Mouse (Mus musculus) right cerebral cortex, adult 18-20 months (tissue): ENCODE data around the gene Atp5l.
"Not testable (repeated sequence)": the region's sequence is repeated elsewhere in the genome, so short reads cannot be mapped to it uniquely, and the experiment has no call there.

Experiments
- DNase-seq: peaks from one replicate; pipeline ENCODE4 v3.0.0; 2022; ENCODE audit warnings: mixed read lengths

The Atp5l gene

DNA sequence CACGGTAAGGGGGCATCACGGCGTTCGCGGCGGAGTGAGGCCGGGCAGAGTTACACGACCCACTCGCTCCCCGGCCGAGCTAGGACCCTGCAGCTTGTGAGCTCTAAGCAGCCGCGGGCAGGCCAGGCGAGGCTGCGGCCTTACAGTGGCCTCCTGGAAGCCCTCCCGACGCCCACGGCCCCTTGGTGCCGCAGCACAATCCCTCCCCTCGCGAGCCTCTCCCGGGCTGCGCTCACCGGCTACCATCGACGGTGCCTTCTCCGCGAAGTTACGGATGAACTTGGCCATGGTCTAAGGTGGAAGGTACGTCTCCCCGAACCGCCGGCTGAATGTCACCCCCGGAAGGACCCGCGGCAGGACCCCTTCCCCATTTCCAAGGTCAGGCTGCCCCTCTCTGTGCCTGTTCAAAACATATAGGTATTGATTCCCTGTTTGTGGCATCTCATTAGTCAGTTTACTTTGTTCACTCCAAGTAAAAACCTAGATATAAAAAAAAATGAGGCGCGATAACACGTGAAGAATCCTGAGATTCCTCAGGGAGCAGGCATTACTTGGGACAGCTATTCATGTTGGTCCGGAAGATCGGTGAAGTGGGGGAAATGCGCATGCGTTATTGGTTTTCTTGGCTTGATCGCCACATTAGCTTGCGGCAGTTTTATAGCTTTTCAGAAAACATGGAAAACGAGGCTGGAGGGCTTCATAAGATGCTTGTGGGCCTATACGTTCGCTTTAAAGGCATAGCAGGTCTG lies at the start of gene Atp5l:
Gene Atp5l, minus strand, starts transcription at position 369 of the 749 bp plus-strand sequence.
- peak; percentile 86 for DNase-seq

DNA sequence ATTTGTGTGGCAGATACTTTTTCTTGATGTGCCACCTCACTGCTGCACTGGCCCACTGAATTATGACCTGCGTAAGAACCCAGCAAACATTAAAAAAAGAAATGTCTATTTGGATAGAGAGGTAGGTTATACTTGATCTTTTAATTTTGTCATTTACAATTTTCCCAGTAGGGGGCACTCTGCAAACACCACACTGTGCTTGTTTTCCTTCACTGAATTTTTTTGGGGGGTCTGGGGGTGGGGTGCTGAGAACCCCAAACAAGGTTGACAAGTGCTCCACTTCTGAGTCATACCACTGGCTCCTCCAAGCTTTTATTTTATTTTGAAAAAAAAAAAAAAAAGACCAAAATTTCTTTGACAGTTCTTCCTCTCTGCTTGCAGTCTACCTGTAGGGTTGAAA lies 48.9 kb upstream of the Atp5l start:
- no peak for DNase-seq

DNA sequence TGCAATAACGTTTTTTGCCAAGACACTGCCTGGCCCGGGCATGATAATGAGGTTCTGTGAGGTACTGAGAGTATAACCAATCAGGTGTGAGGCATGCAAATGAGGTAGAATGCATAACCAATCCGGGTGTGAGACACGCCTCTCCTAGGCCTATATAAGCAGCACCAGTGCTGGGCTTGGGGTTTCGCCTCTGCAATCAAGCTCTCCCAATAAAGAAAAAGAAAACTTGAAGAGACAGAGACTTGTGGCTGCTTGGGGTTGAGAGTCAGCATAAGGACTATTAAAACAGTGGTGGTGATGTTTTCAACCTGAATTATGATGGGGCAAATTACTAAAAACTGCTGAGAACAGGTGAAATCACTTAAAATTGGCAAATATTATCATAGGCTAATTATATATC lies 47.2 kb upstream of the Atp5l start:
- DNase-seq = not testable (repeated sequence)

DNA sequence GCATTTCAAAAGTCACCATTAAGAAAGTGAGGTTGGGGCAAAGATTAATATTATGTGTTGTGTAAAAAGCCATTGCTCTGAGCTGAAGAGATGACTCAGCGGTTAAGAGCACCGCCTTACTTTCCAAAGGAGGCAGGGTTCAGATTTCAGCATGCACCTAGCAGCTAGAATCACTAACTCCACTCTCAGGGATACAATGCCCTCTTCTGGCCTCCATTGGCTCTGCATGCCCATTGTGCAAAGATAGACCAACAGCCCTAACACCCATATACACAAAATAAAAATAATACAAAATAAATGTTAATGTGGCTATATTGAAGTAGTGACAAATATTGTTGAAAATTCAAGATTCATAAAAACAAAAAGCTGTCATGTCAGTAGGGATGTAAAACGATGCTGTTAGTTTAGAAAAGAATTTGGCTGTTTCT lies 46.3 kb upstream of the Atp5l start:
- DNase-seq = peak; percentile 70

DNA sequence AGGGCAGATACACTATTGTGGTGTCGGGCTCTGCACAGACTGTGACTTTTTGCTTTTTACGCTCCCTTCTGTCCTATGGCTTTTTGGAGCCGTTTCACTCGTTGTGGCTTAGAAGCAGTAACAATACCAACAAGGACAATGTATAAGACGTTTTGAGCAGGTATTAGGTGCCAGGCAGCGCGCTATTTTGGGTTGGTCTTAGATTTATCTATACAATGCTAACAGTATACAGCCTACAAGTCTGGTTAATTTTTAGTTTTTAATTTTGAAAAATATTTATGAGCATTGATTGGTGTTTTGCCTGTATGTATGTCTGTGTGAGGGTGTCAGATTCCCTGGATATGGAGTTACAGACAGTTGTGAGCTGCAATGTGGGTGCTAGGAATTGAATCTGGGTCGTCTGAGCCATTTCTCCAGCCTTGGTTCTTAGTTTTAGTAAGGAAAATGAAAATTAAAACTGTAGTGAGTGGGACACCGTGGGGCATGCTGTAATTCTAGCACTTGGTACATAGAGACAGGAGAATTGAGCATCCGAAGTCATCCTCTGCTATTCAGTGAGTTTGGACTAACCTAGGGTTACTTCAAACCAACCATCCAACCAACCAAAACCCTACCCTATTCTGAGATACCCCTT lies 45.4 kb upstream of the Atp5l start:
- DNase-seq = no peak

DNA sequence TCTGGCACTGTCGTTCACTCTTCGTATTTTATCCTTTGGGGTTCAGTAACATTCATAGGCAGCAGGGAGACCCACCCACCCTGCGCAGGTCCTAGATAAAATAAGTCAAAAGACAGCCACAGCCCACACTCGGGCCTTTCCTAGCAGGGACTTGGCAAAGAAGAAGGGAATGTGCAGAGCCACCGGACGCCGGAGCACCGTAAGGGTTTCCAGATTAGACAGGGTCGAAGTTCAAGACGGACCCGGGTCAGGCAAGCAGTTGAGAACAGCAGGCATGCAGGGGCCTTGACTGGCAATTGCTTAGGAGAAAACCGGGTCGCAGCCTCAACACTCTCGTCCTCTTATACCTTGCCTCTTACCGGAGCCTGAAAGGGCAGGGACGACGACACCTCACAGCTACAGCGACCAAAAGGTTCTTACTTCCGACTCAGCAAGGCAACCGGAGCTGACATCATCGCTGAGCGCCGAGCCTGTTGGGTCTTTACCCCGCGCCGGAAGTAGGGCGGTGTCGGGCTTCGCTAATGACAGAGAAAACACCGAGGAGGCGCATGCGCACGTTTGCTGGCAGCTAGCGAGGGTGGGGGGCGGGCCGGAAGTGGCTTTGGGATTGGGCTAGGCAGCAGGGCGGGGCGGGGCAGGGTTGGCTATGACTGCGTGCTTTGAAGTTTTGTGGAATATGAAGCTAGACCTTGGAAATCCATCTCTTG lies 44.7 kb upstream of the Atp5l start, which contains the start of gene Ube4a:
Gene Ube4a, minus strand, starts transcription at position 475 of the 707 bp plus-strand sequence.
- DNase-seq = peak; percentile 99

DNA sequence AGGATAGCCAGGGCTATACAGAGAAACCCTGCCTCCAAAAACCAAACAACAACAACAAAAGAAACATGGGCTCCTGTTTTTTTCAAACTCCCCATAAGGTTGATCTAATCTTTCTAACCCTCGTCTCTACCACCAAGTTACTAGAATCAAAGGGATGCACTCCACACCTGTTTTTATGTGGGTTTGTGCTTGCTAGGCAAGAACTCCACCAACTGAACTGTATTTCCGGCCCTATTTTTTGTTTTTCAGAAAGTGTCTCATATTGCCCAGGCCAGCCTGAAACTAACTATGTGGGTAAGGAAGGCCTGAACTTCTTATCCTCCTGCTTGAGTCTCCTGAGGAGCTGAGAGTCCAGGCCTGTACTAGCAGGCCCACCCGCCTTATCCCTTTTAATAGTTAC lies 33.9 kb upstream of the Atp5l start:
- DNase-seq = no peak

DNA sequence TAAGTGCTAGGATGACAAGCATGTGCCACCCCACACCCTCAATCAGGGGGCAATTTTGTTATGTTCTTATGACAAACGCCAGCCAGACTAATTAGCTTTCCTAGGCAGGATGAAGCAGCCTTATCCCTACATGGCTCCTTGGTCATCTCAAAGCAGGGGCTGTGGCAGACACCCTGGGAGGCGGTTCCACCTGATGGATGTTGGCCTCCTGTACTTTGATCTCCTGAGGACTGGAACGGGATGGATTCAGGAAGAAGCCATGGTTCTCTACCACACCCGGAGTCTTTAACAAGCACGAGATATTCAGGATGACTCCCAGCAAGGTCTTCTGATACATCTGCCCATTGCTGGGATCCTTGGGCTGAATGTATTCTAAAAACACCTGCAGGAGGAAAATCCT lies 27.3 kb upstream of the Atp5l start:
- no peak for DNase-seq

DNA sequence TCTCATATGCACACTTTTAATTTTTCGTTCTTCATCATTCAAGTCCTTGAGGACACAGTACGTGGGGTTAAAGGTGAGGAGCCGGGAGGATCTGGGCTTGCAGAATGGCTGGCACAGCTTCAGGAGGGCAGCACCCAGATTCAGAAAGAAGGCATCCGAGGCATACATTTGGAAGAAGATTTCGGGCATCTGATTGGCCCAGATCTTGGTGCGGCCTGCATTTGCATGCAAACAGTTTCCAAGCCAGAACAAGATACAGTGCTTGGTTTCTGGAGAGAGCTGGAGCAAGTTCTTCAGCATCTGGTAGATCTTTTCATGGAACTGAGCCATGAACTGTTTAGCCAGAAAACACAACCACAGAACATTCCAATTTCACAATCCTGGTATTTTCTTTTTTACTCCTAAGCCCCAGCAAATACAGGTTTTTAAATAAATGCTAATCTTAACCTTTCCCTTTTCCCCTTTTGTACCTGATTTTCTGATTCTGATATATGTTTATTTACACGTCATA lies 25.7 kb upstream of the Atp5l start:
- no peak for DNase-seq

DNA sequence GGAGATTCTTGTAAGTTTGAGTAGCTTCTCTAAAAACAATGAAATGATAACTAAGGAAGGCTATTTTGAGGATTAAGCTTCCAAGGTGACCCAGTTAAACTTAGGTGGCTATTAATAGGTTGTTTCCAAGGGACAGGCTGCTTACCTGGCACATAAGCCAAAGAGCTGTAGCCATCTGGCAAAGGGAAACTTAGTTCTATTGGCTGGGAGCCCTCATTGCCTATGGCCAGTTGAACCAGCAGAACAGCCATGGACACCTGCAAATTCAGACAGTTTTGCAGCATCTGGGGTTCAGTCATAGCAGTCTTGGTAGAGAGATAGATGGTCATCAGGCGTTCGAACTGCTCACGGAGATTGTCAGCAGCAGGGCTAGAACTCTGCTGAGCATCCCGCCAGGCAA lies 21.9 kb upstream of the Atp5l start:
- no peak for DNase-seq

DNA sequence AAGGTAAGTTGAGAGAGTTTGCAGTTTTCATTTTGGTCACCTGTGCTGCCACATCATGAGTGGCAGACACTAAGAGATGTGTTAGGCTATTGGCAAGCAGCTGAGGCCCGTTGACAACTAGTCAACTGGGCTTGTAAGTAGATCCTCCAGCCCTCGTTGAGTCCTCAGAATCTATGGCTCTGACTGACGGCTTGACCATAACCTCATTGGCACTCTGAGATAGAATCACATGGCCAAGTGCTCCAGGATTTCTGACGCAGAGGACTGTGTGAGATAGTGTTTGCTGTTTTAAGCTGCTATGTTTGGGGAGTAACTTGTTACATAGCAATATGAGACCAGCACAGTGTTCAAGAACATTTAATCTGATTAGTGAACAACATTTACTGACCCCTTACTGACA lies 21.2 kb upstream of the Atp5l start:
- DNase-seq = no peak

DNA sequence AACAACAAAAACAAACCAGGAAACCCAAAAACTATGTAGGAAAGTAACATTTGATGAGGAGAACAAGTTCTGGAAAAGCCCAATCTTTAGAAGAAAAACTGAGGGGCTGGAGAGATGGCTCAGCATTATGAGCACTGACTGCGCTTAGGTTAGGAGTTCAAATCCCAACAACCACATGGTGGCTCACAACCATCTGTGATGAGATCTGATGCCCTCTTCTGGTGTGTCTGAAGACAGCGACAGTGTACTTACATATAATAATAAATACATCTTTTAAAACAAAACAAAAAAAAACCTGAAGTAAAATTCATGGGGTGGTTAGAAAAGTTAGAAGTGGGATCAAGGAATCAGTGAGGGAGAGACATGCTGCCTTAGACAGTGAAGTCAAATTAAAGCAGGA lies 1.0 kb upstream of the Atp5l start:
- no peak for DNase-seq

DNA sequence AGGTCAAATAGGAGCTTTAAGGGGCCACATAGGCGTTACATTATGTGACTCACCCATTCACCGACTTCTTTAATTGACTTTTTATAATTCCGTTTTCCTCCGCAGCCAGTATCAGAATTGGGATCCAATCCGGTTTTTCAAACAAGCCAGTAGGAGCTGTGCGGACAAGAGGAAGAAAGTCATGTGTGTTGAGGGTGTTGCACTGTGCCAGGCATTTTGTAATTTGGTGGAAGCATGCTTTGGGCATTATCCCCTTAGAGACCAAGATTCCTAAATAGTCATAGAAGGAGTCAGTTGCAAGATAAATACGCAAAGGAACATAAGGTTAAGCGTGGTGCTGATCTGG lies 554 bp upstream of the Atp5l start:
- DNase-seq = peak; percentile 74

DNA sequence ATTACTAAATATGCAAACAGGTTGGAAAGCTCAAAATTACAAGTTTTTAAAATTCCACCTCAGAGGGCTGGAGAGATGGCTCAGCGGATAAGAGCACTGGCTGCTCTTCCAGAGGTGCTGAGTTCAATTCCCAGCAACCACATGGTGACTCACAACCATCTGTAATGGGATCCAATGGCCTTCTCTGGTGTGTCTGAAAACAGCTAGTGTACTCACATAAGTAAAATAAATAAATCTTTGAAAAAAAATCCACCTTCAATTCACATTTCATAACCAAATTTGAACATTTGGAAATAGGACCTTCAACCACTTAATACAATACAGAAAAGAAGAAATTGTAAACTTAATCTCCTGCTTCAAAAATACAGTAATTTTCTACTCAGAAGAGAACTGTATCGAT lies 936 bp downstream of the Atp5l start:
- no peak for DNase-seq

DNA sequence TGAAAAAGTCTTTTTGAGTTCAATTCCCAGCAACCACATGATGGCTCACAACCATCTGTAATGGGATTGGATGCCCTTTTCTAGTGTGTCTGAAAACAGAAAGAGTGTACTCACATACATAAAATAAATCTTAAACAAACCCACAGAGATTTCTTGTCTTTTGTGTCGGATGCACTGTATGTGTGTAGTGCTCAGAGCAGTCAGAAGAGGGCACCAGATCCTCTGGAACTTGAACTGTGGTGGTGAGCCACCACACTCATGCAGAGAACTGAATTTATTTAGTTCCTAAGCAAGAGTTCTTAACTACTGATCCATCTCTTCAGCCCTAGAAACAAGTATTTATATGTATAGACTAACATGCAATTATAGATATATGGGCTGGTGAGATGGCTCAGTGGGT lies 4.3 kb downstream of the Atp5l start:
- DNase-seq = peak; percentile 19

DNA sequence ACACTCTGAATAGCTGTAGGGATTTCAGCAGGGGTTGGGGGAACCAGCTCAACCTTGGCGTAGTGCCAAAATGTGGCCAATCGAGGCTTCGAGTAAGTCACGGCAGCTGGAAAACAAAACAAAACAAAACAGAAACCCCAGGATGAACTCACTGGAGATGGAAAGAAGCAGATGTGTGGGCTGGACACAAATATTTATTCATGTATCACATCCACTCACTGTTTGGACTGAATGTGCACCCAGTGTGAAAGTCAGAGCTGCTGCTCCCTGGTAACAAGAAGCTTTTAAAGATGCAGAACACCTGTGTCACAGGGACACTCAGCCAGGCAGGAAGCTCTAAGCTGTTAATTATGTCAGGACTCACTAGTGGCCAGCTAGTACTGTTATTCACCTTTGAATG lies 5.8 kb downstream of the Atp5l start:
- DNase-seq = no peak

DNA sequence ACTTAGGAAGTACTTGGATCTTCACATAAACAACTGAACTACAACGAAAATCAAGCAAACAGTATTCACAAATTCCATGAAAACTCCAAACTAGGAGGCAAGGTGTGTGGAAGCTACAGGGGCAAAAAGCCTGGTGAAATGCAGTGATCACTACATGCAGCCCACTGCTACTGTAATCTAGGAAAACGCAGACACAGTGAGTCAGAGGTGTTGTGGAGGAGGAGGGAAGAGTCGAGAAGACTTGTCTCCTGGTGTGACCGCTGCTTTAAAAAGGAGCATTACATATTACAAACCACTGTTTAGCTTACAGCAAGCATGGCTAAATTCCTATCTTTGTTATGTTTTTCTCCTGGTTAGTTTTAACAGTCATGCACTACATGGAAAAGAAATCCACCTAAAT lies 9.2 kb downstream of the Atp5l start:
- DNase-seq = peak; percentile 35

DNA sequence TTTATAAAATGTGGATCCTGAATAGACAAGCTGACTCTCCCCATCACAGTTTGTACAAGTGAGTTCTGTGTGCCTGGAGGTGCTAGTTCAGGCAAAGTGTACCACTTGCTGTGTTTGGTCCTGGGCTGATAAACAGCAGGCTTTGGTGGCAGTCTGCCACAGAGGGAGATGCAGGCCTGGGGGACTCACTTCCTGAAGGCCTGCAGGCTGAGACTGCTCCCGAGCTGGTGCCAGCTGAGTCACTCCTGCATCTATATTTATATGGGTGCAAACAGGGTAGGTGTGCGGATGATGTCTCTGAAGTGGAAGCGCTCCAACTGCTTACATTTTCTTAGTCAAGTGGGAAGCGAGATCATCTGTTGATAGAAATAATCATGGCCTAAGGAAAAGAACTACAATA lies 14.9 kb downstream of the Atp5l start:
- peak; percentile 90 for DNase-seq

DNA sequence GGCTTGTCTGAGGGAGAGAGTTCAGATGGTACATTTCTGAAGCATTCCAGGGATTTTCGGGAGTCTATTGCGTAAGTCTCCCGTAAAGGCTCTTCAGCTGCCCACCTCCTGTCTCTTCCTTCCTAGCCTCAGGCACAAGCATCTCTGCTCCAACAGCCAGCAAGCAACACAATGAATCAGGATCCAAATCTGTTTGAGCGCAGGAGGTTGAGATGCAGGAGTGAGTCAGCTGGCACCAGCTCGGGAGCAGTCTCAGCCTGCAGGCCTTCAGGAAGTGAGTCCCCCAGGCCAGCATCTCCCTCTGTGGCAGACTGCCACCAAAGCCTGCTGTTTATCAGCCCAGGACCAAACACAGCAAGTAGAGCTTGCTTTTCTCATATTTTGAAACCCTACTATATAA lies 15.6 kb downstream of the Atp5l start:
- DNase-seq = peak; percentile 93

DNA sequence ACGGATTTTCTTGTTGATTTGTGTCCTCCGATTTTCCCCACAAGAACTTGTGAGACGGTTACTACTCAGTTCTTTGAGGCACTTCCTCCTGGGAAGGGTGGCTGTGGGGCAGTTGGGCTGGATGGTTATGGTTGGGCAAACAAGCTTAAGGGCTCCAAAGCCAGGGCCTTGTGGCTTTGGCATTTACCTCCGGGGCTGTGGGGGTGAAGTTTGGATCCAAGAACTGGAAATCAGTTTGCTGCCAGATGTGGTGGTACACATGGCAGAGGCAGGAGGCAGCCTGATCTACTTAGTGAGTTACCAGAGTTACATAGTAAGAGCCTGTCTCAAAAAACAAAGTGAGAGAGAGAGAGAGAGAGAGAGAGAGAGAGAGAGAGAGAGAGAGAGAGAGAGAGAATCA lies 16.7 kb downstream of the Atp5l start:
- no peak for DNase-seq

DNA sequence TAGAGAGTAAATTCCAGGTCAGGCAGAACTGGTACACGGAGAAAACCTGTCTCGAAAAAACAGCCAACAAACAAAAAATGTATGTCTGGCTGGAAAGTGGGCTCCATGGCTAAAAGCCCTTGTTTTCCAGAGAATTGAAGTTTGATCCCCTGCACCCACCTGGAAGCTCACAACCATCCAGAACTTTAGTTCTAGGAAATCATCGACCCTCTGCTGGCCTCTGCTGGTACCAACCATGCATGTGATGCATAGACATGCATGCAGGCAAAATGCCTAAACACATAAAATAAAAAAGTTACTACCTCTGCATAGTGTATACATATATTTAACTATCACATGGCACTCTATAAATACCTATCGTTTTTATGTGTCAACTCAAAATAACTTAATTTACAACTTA lies 20.1 kb downstream of the Atp5l start:
- no peak for DNase-seq

DNA sequence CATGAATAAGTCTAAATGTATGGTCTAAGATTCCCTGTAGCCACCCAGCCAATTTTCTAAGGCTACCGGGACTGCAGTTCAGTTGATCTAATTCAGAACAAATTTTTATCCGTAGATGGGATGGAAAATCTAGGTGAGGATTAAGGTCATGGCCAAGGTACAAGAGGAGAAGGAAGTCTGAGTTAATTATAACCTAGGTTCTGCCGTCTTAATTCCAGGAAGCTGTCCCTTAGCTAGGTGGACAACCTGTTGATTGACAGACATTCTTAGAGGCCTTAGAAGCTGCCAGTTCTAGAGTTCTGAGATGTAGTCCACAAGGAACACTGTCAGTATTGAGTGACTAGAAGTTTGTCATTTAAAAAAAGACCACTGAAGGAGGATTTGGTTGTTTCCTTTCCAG lies 20.8 kb downstream of the Atp5l start:
- no peak for DNase-seq

DNA sequence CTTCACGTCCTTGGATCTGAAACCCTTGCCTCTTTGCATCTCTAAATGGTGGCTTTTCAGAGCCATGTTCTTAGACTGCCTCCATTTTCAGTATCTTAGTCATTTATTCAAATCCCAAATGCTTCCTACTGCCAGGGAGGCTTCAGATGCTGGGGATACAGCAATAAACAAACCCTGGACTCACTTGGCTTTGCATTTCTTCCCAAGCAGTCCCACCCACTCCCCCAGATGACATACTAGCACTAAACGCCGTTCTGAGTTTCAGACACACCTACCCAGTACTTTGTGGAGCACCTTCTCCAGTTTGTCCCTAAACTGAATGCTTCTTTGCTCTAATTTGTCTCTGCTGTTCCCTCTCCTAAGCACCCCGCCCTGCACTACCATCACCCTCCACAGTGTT lies 23.5 kb downstream of the Atp5l start:
- DNase-seq = no peak

DNA sequence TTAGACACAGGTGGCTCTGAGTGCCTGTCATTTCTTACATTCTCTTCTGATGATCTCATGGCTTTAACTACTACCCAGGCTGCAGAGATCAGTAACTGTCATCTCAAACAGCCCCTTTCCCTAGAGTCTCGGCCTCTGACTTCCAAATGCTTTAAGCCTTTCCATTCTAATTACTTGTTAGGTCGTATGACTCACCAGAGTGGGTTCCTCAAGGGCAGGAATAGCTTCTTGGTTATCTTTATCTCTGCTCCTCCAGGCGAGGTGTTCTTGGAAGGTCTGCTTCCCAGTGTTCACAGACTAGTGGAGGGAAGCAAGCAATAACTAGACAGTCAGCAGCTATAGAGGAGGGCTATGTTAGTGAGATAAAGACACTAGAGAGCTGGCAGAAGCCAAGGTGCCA lies 27.9 kb downstream of the Atp5l start:
- no peak for DNase-seq
